Mouse (Mus musculus): ENCODE results near the gene Ggn. TPM values are rescaled to one million over a fixed set of nuclear protein-coding genes. Genes with fewer than 3 reads are reported as not detected.
"Not testable (repeated sequence)": the region's sequence is repeated elsewhere in the genome, so short reads cannot be mapped to it uniquely, and the experiment has no call there.

Gene Ggn
- polyA plus RNA-seq (2016; fragmentation: Nextera tagmentation; extraction: Ambion mirVana) = 0.51 and 0.64 TPM in 2 replicates

DNA sequence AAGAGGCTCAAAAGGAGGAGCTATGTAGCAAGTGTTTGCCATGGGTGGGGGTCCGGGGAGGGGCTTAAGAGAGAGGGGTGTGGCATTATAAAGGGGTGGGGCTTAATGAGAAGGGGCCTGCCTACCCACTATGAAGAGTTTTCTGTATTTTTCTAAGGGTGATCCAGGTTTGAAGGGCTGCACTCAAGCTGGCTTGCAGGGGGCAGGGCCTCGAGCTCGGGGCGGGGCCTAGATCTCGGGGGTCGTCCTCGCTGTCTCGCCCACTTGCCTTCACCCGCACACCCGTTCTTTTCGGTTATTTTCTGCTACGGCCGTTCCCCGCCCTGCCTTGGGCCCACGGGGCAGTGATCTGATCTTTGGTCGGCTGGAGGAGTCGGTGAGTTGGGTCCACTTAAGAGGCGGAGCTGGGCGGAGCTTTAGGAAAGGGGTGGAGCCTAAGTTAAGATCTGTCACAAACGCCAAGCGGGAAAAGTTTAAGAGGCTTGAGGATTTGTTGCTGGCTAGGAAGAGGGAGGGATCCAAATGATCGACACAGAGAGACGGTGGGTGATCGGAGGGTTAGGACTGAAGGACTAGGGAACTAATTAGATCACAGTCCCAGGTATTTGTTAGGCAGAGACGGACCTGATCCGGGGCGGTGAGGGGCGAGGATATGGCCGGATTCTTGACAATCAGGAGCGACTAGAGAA, at the start of gene Ggn, which contains the start of gene Spred3:
Gene Ggn, plus strand, starts transcription at position 145 of the 689 bp plus-strand sequence.
Gene Spred3, minus strand, starts transcription at position 346 of the 689 bp plus-strand sequence.
- Histone ChIP-seq H3K36me3 (peaks cover 29% of the 10 kb centered on the region), H3K27ac (peak within 1 kb of the TSS; percentile 90), H3K27me3 (ENCODE audit: insufficient read depth, poor library complexity, severe bottlenecking) (peaks cover 69% of the 10 kb centered on the region), H3K4me1 (peaks cover 54% of the 10 kb centered on the region), H3K9me3 (no peaks in the 10 kb centered on the region), H3K4me3 (peak within 1 kb of the TSS; percentile 82)
- DNase-seq (ENCODE audit: low spot score) = peak; percentile 87
- 1% methylated on average over 30 of the region's 30 CpGs for WGBS

DNA sequence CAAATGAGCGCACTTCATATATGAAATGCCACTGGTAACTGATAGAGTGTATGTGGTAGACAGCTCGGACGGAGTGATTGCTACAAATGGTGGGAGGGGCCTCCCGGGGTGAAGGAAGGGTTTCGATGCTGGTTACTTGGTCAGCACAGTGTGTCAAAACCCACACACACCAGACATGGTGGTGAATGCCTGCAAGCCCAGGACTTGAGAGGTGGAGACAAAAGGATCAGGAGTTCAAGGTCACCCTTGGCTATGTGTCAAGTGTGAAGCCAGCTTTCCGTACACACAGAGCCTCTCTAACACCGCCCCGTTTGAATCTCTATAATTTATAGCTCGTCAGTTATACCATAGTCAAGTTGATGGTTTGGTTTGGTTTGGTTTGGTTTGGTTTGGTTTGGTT, 47.2 kb upstream of the Ggn start:
- 88% methylated on average over 9 of the region's 9 CpGs for WGBS
- no peak overlapping the region for H3K27ac ChIP-seq
- H3K9me3 ChIP-seq = no peaks in the 10 kb centered on the region
- peaks cover 17% of the 10 kb centered on the region for H3K4me1 ChIP-seq
- no peaks in the 10 kb centered on the region for H3K36me3 ChIP-seq
- DNase-seq (ENCODE audit: low spot score) = no peak
- no peak overlapping the region for H3K4me3 ChIP-seq
- H3K27me3 ChIP-seq (ENCODE audit: insufficient read depth, poor library complexity, severe bottlenecking) = peaks cover 35% of the 10 kb centered on the region

DNA sequence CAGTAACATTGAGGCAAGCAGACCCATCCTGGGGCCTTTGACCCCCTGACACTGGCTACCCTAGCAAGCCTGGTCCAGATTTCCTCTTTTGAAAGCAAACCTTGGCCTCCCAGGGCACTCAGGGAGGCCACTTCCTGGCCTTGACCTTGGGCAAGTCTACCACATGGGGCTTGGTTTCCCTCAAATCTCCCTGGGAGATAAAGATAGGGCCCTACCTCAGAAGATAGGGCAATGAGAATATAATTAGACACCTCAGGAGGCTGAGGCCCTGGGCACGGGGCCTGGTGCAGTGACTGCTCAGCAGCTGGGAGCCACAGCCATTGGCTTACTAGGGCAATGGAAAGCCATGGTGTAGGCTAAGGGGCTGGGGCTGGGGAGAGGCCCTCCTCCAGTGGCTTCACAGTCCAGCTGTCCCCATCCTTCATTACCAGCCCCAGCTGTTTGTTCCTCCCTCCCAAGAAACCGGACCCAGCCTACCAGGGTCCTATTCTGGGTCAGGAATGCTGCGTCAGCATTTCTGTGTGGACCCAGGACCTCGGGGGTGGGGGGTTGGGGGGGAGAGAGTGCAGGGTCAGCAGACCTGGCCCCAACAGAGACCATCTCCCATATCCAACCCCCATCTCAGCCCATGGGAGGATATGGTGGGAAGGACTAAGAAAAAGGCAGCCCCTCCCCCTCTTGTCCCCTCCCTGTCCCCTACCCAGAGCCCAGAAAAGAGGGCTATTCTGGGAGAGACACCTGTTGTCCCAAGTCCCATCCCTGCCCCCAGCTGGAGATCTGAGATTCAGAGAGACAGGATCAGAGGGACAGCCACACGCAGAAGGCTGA, 46.3 kb upstream of the Ggn start:
- Histone ChIP-seq H3K4me1 (peaks cover 17% of the 10 kb centered on the region), H3K27me3 (ENCODE audit: insufficient read depth, poor library complexity, severe bottlenecking) (peaks cover 27% of the 10 kb centered on the region), H3K4me3 (peak overlapping the region; percentile 54), H3K36me3 (no peaks in the 10 kb centered on the region), H3K9me3 (no peaks in the 10 kb centered on the region), H3K27ac (no peak overlapping the region)
- no peak for DNase-seq (ENCODE audit: low spot score)
- WGBS = 53% methylated on average over 5 of the region's 5 CpGs

DNA sequence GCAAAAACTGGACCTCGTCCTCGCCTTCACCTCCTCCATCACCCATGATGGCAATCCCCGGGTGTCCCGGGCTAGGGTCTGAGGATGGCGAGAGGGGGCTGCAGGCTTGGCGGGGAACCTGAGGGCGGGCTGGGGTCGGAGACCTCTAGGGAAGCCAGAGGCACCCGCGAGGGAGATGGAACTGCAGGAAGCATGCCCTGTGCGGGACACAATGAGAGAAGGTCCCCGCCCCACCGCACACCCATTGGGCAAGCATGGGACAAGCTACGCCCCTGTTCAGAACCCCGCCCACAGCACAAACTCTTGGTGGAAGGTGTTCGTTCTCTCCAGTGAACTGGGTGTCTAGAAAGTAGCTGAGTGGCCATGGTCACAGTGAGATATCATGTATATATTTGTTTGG, 45.0 kb upstream of the Ggn start, which contains the start of gene Ryr1:
Gene Ryr1, minus strand, starts transcription at position 210 of the 400 bp plus-strand sequence.
- 2% methylated on average over 16 of the region's 16 CpGs for WGBS
- Histone ChIP-seq H3K9me3 (no peaks in the 10 kb centered on the region), H3K4me1 (peaks cover 17% of the 10 kb centered on the region), H3K36me3 (no peaks in the 10 kb centered on the region), H3K4me3 (peak within 1 kb of the TSS; percentile 54), H3K27me3 (ENCODE audit: insufficient read depth, poor library complexity, severe bottlenecking) (peaks cover 17% of the 10 kb centered on the region), H3K27ac (0 out of 2 replicates have a peak within 1 kb of the TSS, but pooled peaks have one; percentile 13)
- peak; percentile 88 for DNase-seq (ENCODE audit: low spot score)

DNA sequence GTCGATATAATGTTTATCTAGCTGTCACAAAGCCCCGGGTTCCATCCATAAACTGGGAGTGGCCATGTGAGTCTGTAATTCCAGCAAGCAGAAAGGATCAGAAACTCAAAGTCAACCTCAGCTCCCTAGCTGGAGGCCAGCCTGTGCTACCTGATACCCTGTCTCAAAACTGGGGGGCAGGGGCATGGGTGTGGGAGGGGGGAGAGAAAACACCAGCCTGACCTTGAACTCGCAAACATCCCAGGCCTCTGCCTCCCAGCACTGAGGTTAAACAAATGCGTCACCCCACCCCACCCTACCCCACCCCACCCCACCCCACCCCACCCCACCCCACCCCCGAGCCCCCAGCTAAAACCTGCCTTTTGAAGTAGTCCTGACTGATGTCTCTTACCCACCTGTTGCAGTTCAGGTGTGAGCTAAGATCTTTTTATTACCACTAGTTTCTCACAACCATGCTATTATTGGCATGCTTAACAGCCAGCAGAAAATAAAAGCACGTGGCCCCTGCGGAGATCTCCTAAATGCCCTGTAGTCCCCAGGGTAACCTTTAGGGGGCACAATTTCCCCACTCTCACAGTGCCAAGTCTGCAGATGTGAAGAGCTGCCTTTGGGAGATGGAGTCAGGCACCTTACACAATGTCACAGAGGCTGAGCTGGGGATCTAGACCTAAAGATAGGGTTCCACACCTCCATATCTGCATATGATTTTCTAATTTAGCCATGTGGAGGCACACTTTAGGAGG, 43.7 kb upstream of the Ggn start:
- Histone ChIP-seq H3K27me3 (ENCODE audit: insufficient read depth, poor library complexity, severe bottlenecking) (peaks cover 17% of the 10 kb centered on the region), H3K9me3 (no peaks in the 10 kb centered on the region), H3K4me3 (no peak overlapping the region), H3K4me1 (peaks cover 17% of the 10 kb centered on the region), H3K27ac (no peak overlapping the region), H3K36me3 (no peaks in the 10 kb centered on the region)
- DNase-seq (ENCODE audit: low spot score) = no peak
- 25% methylated on average over 7 of the region's 7 CpGs for WGBS

DNA sequence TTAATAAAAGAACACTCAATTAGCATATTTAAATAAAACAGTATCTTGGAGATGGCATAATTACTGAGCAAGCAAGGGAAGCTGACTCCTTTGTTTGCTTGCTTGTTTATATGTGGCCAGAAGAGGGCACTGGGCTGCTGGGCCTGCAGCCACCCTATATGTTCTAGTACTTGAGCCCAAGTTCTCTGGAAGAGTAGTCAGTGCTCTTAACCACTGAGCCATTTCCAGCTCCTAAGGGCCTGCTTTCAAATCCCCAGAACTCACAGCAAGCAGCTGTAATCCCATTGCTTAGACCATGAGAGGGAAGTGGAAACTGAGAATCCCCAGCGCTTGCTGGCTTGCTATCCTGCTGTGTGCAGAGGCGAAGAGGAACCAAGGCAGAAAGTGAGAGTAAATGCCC, 41.3 kb upstream of the Ggn start:
- no peaks in the 10 kb centered on the region for H3K36me3 ChIP-seq
- DNase-seq (ENCODE audit: low spot score) = no peak
- WGBS = 57% methylated on average over 2 of the region's 2 CpGs

DNA sequence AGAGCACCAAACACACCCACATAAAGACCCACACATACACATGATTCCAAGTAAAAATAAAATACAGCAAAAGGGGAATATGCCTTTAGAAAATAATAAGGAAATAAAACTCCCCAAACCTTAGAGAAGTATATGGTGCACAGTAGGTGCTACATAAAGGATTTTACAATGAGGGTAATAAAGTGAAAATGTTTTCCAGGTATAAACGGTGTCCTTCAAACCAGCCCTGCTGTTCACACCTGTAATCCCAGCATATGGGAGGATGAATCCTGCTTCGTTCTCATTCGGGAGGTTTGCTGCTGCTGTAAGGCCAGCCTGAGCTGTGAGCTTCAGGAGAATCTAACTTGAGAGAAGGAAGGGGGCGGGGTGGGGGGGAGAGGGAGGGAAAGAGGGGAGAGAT, 35.8 kb upstream of the Ggn start:
- H3K36me3 ChIP-seq = no peaks in the 10 kb centered on the region
- no peak for DNase-seq (ENCODE audit: low spot score)
- H3K4me1 ChIP-seq = peaks cover 13% of the 10 kb centered on the region; the same call in 1 of the 2 replicates
- no peaks in the 10 kb centered on the region for H3K9me3 ChIP-seq
- H3K4me3 ChIP-seq = peak overlapping the region; percentile 51
- peaks cover 27% of the 10 kb centered on the region for H3K27me3 ChIP-seq (ENCODE audit: insufficient read depth, poor library complexity, severe bottlenecking)
- 0 out of 2 replicates have a peak overlapping the region, but pooled peaks have one; percentile 52 for H3K27ac ChIP-seq
- 5% methylated on average over 4 of the region's 4 CpGs for WGBS

More for the DNA sequence above, 41.3 kb upstream of the Ggn start:
- Histone ChIP-seq H3K27ac (no peak overlapping the region), H3K4me3 (no peak overlapping the region), H3K4me1 (peaks cover 14% of the 10 kb centered on the region), H3K27me3 (ENCODE audit: insufficient read depth, poor library complexity, severe bottlenecking) (peaks cover 16% of the 10 kb centered on the region), H3K9me3 (no peaks in the 10 kb centered on the region)

DNA sequence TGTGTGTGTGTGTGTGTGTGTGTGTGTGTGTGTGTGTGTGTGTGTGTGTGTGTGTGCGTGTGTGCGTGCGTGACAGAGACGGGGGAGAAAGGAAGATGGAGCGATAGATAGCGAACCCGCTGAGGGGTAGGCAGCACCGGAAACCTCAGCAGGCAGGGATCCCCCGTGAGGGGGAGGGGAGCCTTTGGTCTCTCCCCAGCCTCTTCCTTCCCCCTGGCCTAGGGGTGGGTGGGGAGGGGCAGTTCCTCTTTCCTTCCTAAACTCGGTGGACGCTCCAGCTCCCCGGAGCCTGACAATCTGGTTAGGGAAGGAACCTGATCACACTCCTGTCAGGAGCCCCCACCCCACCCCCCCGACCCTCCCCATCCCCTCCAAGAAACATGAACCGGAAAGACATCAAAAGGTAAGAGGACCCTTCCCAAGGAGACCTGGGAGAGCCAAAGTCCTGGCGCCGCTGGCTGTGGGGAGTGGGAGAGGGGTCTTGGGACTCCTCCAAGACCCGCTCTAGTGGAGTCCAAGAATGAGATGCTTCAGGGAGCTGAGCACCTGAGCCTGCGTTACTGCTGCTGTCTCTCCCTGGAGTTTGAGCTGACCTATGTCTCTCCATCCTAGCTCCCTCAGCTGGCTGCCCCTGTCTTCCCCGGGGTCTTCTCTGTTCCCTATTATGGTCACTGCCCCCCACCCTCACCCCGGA, 35.2 kb upstream of the Ggn start, which contains the start of gene Rasgrp4:
Gene Rasgrp4, plus strand, starts transcription at position 159 of the 694 bp plus-strand sequence.
- Histone ChIP-seq H3K36me3 (no peaks in the 10 kb centered on the region), H3K4me1 (peaks cover 13% of the 10 kb centered on the region; the same call in 1 of the 2 replicates), H3K27me3 (ENCODE audit: insufficient read depth, poor library complexity, severe bottlenecking) (peaks cover 27% of the 10 kb centered on the region), H3K27ac (peak within 1 kb of the TSS; percentile 52), H3K4me3 (peak within 1 kb of the TSS; percentile 51), H3K9me3 (no peaks in the 10 kb centered on the region)
- WGBS = 2% methylated on average over 13 of the region's 20 CpGs
- no peak for DNase-seq (ENCODE audit: low spot score)

DNA sequence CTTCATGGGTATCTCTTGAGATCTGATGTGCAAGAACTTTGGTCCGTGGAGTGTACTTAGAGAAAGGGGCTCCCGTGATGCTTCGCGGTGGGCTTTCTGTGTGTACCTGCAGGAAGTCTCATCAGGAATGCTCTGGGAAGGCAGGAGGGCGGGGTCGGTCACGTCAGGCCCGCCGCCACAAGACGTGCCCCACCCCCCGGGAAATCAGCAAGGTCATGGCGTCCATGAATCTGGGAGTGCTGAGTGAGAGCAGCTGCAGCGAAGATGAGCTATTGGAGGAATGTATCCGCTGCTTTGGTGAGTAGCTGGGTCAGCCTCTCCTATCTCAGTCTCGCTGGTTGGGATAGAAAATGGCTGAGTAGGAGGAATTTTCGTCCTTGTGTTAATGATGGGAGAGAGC, 32.6 kb upstream of the Ggn start:
- no peak overlapping the region for H3K27ac ChIP-seq
- H3K27me3 ChIP-seq (ENCODE audit: insufficient read depth, poor library complexity, severe bottlenecking) = peaks cover 27% of the 10 kb centered on the region
- peaks cover 13% of the 10 kb centered on the region; the same call in 1 of the 2 replicates for H3K4me1 ChIP-seq
- no peaks in the 10 kb centered on the region for H3K9me3 ChIP-seq
- WGBS = 27% methylated on average over 16 of the region's 16 CpGs
- H3K36me3 ChIP-seq = no peaks in the 10 kb centered on the region
- H3K4me3 ChIP-seq = no peak overlapping the region
- DNase-seq (ENCODE audit: low spot score) = no peak

DNA sequence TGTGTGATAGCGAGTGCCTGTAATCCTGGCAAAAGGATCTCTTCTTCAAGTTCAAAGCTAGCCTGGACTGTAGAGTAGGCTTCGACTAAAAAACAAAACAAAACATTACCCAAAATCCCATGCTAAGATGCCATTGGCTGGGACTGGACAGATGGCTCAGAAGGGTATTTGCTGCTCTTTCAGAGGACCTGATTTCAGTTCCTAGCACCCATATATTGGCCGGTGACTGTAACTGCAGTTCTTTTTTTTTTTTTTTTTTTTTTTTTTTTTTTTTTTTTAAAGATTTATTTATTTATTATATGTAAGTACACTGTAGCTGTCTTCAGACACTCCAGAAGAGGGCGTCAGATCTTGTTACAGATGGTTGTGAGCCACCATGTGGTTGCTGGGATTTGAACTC, 30.8 kb upstream of the Ggn start:
- H3K36me3 ChIP-seq; H3K4me3 ChIP-seq; H3K27ac ChIP-seq; DNase-seq (ENCODE audit: low spot score); H3K9me3 ChIP-seq: not testable (repeated sequence)
- Histone ChIP-seq H3K27me3 (ENCODE audit: insufficient read depth, poor library complexity, severe bottlenecking) (peaks cover 27% of the 10 kb centered on the region), H3K4me1 (peaks cover 12% of the 10 kb centered on the region; the same call in 1 of the 2 replicates)
- 79% methylated on average over 3 of the region's 4 CpGs for WGBS

DNA sequence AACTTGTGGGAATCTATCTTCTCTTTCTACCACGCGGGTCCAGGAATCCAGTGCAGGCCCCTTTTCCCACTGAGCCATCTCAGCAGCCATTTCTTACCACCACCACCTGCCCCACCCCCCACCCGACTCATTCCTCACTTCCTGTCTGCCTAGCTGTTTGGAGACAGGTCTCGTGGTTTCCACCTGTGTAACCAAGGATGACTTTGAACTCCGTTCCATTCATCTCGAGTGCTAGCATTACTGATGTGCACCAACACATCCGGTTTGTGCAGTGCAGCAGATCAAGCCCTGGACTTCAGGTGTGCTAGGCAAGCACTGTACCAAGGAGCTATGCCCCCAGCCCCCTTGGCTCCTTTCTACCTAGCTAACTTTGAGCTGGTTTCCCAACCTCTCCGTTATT, 28.6 kb upstream of the Ggn start:
- Histone ChIP-seq H3K4me1 (no peaks in the 10 kb centered on the region), H3K27me3 (ENCODE audit: insufficient read depth, poor library complexity, severe bottlenecking) (peaks cover 9% of the 10 kb centered on the region), H3K9me3 (no peaks in the 10 kb centered on the region), H3K27ac (no peak overlapping the region), H3K36me3 (no peaks in the 10 kb centered on the region), H3K4me3 (no peak overlapping the region)
- DNase-seq (ENCODE audit: low spot score) = no peak
- WGBS = 80% methylated on average over 8 of the region's 8 CpGs

DNA sequence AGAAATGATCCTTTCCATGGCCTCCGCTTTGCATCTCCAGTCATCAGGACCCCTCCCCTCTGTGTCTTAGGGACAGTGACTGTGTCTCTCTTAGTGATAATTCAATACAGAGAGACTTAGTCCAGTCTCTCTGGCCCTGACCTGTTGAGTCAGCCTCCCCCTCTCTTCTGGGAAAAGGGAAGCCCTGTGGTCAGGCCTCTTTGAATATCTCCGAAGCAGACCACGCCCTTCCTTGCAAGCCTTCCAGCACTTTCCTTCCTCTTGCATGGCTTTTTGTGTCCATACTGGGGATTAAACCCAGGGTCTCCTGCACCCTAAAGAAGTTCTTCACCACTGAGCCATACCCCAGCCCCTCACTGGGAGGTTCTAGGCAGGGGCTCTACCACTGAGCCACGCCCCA, 26.0 kb upstream of the Ggn start:
- H3K9me3 ChIP-seq = no peaks in the 10 kb centered on the region
- H3K4me3 ChIP-seq = no peak overlapping the region
- 87% methylated on average over 4 of the region's 4 CpGs for WGBS
- H3K27ac ChIP-seq = no peak overlapping the region
- no peak for DNase-seq (ENCODE audit: low spot score)
- no peaks in the 10 kb centered on the region for H3K36me3 ChIP-seq
- H3K27me3 ChIP-seq (ENCODE audit: insufficient read depth, poor library complexity, severe bottlenecking) = no peaks in the 10 kb centered on the region; the same call in 1 of the 2 replicates
- no peaks in the 10 kb centered on the region for H3K4me1 ChIP-seq

Measured in heart, embryonic 10.5 days (tissue).